Mouse (Mus musculus): ENCODE measurements around the gene Grk2.

Gene Grk2

GRCm38 (mm10) chr19:4303640-4303995 lies 2.4 kb downstream of the Grk2 start:
- no peak for DNase-seq (ENCODE audit: low read depth, low spot score)

GRCm38 (mm10) chr19:4302936-4303639 lies 2.9 kb downstream of the Grk2 start:
- DNase-seq (ENCODE audit: low read depth, low spot score), result no peak

DNA sequence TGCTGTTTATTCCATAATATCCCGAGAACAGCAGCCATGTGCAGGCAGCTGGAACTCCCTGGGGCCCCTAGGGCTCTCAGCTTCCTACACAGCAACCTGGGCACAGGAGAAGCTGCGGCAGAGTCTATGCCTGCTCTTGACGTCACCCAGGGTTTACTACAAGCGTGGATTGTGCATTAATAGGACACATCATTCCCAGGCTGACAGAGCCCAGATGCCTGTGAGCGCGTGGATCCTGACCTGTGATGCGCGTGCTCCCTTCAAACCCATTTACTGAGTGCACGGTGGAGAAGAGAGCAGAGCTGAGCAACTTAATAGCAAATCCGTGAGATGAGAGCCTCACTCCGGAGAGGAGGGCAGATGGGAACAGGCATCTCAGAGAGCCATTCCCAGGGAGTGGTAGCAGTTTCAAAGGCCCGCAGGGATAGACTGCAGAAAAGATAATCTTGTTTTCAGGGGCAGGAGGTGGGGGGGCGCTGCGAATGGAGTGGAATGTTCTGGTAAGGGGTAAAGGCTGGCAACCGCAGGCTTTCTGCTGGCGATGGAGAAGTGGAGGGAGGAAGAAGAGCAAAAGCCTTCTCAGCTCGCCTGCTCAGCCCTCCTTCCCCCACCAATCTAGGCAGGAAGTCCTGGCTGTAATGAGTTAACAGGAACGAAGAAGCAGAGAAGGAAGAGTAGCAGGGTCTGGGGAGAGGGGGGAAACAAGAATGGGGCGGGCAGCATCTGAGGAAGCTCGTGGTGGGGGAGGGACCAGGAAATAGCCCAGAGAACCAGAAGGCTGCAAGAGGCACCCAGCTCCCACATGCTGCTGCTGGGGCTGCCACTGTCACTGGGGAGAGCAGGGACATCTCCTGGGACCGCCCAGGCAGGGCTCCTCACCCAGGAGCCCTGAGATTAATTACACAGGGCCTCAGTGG lies 4.0 kb downstream of the Grk2 start:
- DNase-seq (ENCODE audit: low read depth, low spot score), result peak; percentile 80

GRCm38 (mm10) chr19:4300852-4301734 lies 4.9 kb downstream of the Grk2 start:
- DNase-seq (ENCODE audit: low read depth, low spot score), result no peak

DNA sequence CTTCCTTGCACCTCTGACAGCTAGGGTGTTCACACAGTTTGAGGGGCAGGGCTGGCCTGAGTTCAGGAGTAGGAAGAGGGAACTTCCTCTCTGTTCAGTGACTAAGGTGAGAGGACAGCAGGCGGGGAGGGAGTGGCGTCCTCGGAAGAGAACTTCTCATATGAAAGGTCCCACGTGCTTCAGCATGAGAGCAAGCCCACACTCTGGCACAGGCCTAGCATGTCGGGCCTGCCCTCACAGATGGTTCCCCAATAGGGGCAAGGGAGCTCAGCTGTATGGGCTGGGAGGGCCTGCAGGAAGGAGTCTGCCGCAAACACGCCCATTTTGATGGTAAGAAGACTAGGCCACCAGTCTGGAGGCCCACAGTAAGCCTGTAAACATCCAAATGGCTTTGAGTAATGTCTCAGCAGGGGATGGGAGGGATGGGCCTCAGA lies 5.7 kb downstream of the Grk2 start:
- peak; percentile 92 for DNase-seq (ENCODE audit: low read depth, low spot score)

- DNase-seq (ENCODE audit: low read depth, low spot score), result peak; percentile 69
Observed at GRCm38 (mm10) chr19:4299574-4300270, 6.3 kb downstream of the Grk2 start.

- no peak for DNase-seq (ENCODE audit: low read depth, low spot score)
Observed at GRCm38 (mm10) chr19:4299126-4299525, 6.9 kb downstream of the Grk2 start.

- DNase-seq (ENCODE audit: low read depth, low spot score), result no peak
Observed at GRCm38 (mm10) chr19:4298322-4299121, 7.5 kb downstream of the Grk2 start.

- DNase-seq (ENCODE audit: low read depth, low spot score), result peak; percentile 50
Observed at GRCm38 (mm10) chr19:4297851-4298250, 8.2 kb downstream of the Grk2 start.

- DNase-seq (ENCODE audit: low read depth, low spot score), result no peak
Observed at GRCm38 (mm10) chr19:4296611-4297010, 9.4 kb downstream of the Grk2 start.

DNA sequence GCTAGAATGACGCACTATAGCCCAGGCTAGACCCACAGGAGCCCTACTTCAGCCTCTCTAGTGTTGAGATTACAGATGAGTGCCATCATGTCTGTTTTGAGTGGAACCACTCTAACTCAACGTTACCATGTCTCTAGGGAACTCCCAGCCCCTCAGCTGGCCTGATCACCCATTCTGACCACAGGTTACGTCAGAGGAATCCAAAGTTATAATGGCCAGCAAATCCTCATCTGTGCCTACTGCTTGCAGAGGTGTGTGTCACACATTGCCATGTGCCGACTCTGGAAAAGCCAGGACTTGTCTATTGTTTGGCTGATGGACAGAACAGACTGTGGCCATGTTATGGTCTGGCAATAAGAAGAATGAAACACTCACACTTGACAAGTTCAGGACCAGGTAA lies 10.6 kb downstream of the Grk2 start:
- no peak for DNase-seq (ENCODE audit: low read depth, low spot score)

GRCm38 (mm10) chr19:4294381-4295097 lies 11.5 kb downstream of the Grk2 start:
- DNase-seq (ENCODE audit: low read depth, low spot score), result peak; percentile 82

GRCm38 (mm10) chr19:4291161-4291560 lies 14.9 kb downstream of the Grk2 start:
- DNase-seq (ENCODE audit: low read depth, low spot score), result no peak

- no peak for DNase-seq (ENCODE audit: low read depth, low spot score)
Observed at GRCm38 (mm10) chr19:4290749-4291148, 15.3 kb downstream of the Grk2 start.

DNA sequence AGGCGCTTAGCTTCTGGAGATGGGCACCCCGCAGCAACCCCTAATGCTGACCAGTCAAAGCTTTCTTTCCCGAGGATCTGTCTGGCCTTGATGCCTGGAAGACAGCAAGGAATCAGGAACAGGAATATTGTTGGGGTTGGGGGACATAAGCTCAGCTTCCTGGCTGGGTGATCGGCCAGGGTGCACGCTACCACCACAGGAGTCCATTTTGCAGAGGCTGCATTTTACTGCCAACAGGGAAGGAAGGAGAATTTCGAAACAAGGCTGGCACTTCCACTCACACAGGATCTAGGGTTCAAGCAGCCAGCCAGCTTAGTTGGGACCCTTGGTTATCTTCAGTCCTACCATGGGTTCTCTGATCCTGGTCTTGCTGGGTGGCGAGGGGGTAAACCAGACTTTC lies 22.4 kb downstream of the Grk2 start:
- DNase-seq (ENCODE audit: low read depth, low spot score), result no peak

- DNase-seq (ENCODE audit: low read depth, low spot score), result peak; percentile 93
Observed at GRCm38 (mm10) chr19:4282898-4283553, 23.0 kb downstream of the Grk2 start, which contains the start of gene Ankrd13d. TSS of gene Ankrd13d (minus strand) at chr19:4283137.

DNA sequence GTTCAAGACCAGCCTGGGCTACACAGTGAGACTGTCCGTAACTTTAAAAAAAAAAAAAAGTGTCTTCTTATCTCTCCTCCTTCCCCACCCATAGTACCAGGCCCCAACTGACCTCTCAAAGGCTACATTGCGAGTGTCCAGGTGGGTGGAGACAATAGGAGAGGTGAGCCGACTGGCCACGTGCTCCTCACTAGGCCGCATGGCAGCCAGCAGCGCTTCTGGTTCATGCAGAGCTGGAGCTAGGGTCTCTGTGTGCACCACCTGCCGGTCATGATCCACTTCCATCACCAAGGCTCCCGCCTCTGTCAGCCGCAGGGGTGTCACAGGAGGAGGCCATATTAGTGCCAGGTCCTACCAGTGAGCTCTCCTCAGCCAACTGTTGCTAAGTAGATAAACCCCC lies 25.6 kb downstream of the Grk2 start:
- DNase-seq (ENCODE audit: low read depth, low spot score), result no peak

DNA sequence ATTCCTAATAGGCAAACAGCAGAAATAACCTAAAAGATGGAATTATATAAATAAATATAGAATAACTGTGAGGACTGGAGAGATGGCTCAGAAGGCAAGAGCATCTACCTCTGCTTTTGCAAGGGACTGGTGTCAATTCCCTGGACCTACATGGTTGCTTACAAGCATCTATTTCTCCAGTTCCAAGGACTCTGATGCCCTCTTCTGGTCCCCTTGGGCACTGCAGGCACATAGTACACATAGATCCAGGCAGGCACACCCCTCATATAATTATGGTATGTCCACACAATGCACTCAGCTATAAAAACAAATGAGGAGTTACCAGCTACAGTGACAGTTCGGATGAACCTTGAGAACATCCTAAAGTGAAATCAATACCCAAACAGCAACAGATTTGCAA lies 26.5 kb downstream of the Grk2 start:
- DNase-seq (ENCODE audit: low read depth, low spot score), result peak; percentile 56

DNA sequence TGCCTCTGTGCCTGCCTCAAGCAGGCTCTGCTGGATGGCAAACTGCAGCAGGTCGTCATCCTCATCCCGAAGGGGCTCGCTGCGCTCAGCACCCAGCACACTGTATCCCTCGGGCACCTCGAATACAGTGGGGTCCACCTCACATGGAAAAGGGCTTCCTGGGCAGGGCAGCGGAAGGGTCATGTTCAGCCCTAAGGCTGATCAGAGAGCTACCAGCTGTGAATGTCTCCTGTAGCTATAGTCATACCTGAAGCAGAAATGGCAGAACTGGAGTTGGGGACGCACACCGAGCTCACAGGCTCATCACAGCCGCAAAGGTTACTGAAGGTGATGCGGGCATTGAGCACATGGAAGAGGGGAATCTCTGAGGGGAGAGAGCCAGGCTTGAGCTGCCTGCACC lies 35.0 kb downstream of the Grk2 start:
- no peak for DNase-seq (ENCODE audit: low read depth, low spot score)
